In the genomic region with DNA sequence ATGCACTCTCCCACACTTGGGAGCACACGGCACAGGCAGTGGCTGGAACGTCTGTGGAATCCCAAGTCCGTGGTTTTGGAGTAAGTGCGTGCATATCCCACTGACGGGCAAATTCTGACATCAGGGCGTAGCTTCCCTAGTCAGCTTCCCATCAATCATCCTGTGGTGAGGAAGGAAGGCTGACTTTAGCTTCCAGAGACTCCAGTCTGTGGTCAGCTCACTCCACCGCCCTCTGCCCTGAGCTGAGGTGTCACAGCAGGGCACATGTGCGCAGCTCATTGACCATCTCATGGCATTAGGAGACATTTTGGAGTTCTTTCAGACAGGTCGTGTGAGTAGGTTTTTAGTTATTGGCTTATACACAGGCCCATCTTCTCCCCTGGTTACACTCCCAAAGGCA, we compare ENCODE assay signal across 37 mouse cellular contexts. TPM values are rescaled to one million over a fixed set of nuclear protein-coding genes. Genes with fewer than 3 reads are reported as not detected.
DNase-seq lines count a peak whose midpoint lies in the region; ATAC-seq and TF ChIP-seq lines count a peak whose summit lies in the region.
"Had no signal": no experiment of that assay in that cellular context is flagged by ENCODE, and none has a peak within 500 bp of the region (broad histone marks: within the 10 kb centered on the region; RNA-seq: fewer than 3 reads in every experiment).

No protein-coding gene starts in this region.

- 16% methylated on average over 9 of the region's 9 CpGs for WGBS in kidney, postnatal 0 days

- TF ChIP-seq CTCF in kidney, postnatal 0 days (IDR thresholded peaks at IDR 0.05; ENCODE audit: low read depth): no peak
- TF ChIP-seq CTCF in Patski (IDR thresholded peaks at IDR 0.05): no peak

- H3K4me1 ChIP-seq in kidney, postnatal 0 days (replicated peaks; ENCODE audit: insufficient read depth, low read length): no peaks in the 10 kb centered on the region
- H3K4me1 ChIP-seq: heart, embryonic 10.5 days; heart, embryonic 13.5 days; intestine, embryonic 15.5 days had no signal

- peak; percentile 5 for DNase-seq in kidney, postnatal 0 days (ENCODE audit: low spot score)
- no peak for DNase-seq in kidney, adult 11 months
- DNase-seq in 3T3-L1 (ENCODE audit: low read depth, low spot score) (peak; percentile 86), Patski (ENCODE audit: low read depth, low spot score) (peak; percentile 34)
- no peak for DNase-seq in heart, adult 11 months
- DNase-seq in layer of hippocampus, postnatal 10 days (ENCODE audit: low spot score in 2 of 2): no peak
- DNase-seq: adrenal gland, postnatal 10 days; adrenal gland, postnatal 36 days; B cell, adult 2 months; cerebellum, adult 18-20 months; cerebellum, adult 9-11 months; cerebellum, postnatal 36 days; embryo, embryonic 11 days; forebrain, postnatal 0 days; gastrocnemius, adult 2 months; gastrocnemius, postnatal 14 days; heart, adult 2 months; kidney, adult 18-20 months had no signal

- ATAC-seq in kidney, postnatal 0 days (replicated peaks; ENCODE audit: low FRiP score, low read depth): no peak
- peak; percentile 69 for ATAC-seq in Patski
- ATAC-seq: activated CD4-positive, CD25-positive, alpha-beta regulatory T cell, adult 4 months; CD4-positive, CD25-positive, alpha-beta regulatory T cell, adult 4 months; forebrain, embryonic 14.5 days; forebrain, postnatal 0 days; hindbrain, embryonic 16.5 days; intestine, embryonic 15.5 days had no signal

- no peak overlapping the region for H3K9ac ChIP-seq in kidney, postnatal 0 days (ENCODE audit: low read depth, low read length)
- H3K9ac ChIP-seq: embryonic facial prominence, embryonic 15.5 days; forebrain, postnatal 0 days; heart, embryonic 13.5 days; hindbrain, embryonic 13.5 days; intestine, embryonic 15.5 days had no signal

- H3K4me3 ChIP-seq in kidney, postnatal 0 days (replicated peaks; ENCODE audit: low read depth, low read length): no peak overlapping the region
- H3K4me3 ChIP-seq: embryonic facial prominence, embryonic 15.5 days; gastrocnemius, adult 2 months; heart, adult 2 months; heart, embryonic 10.5 days; heart, embryonic 13.5 days; hindbrain, embryonic 13.5 days; intestine, embryonic 15.5 days had no signal

- CTCF ChIA-PET in Patski (lab: Charles Lee): no interaction called here

- in situ Hi-C loops in Patski (cut with MboI; ENCODE audit: low pct_unique_long_range_greater_than_20kb): no loop called here

- H3K9me3 ChIP-seq in kidney, postnatal 0 days (replicated peaks; ENCODE audit: low read length): no peaks in the 10 kb centered on the region
- H3K9me3 ChIP-seq: embryonic facial prominence, embryonic 15.5 days; heart, embryonic 10.5 days; heart, embryonic 13.5 days; hindbrain, embryonic 13.5 days; intestine, embryonic 15.5 days had no signal

- H3K4me2 ChIP-seq in kidney, postnatal 0 days (ENCODE audit: low read length): no peak overlapping the region
- H3K4me2 ChIP-seq: embryonic facial prominence, embryonic 15.5 days; heart, embryonic 13.5 days; hindbrain, embryonic 13.5 days; intestine, embryonic 15.5 days had no signal

- no peaks in the 10 kb centered on the region for H3K36me3 ChIP-seq in kidney, postnatal 0 days (ENCODE audit: insufficient read depth, low read length)
- H3K36me3 ChIP-seq: embryonic facial prominence, embryonic 15.5 days; heart, embryonic 10.5 days; heart, embryonic 13.5 days; hindbrain, embryonic 13.5 days; intestine, embryonic 15.5 days had no signal

- POLR2A ChIA-PET in Patski (lab: Charles Lee): no interaction called here

- H3K27ac ChIP-seq in kidney, postnatal 0 days: no peak overlapping the region
- H3K27ac ChIP-seq: embryonic facial prominence, embryonic 15.5 days; gastrocnemius, adult 2 months; heart, adult 2 months; heart, embryonic 10.5 days; heart, embryonic 13.5 days; hindbrain, embryonic 13.5 days; intestine, embryonic 15.5 days had no signal

- no peaks in the 10 kb centered on the region for H3K27me3 ChIP-seq in kidney, postnatal 0 days (ENCODE audit: insufficient read depth, low read length)
- no peaks in the 10 kb centered on the region for H3K27me3 ChIP-seq in Patski
- H3K27me3 ChIP-seq: embryonic facial prominence, embryonic 15.5 days; heart, embryonic 13.5 days; hindbrain, embryonic 13.5 days; intestine, embryonic 15.5 days had no signal

RNA-seq across cellular contexts. Expression of a gene that starts 34.6 kb away (rescaled TPM):
- 0.12 TPM in 1 of 2 replicates, not detected in the other for polyA plus RNA-seq in kidney, postnatal 0 days (2015; fragmentation: Nextera tagmentation; extraction: Ambion mirVana)
- polyA plus RNA-seq in Patski (2021): 0.04 TPM
- total RNA-seq in layer of hippocampus, postnatal 10 days (2021): 10 to 100 TPM; 15.0 to 20.9 TPM
- total RNA-seq: gastrocnemius, adult 2 months; hematopoietic stem cell, adult 5-6 weeks; MEL had no signal
- polyA plus RNA-seq: CD4-positive, CD25-positive, alpha-beta regulatory T cell, adult 4 months had no signal

RNA-seq across cellular contexts. Expression of a gene that starts 56.6 kb away (rescaled TPM):
- polyA plus RNA-seq in kidney, postnatal 0 days (2015; fragmentation: Nextera tagmentation; extraction: Ambion mirVana): not detected in 2 replicates
- polyA plus RNA-seq in Patski (2021): not detected
- not detected for total RNA-seq in layer of hippocampus, postnatal 10 days (2021)
- total RNA-seq: adrenal gland, adult 18-20 months; adrenal gland, postnatal 10 days; adrenal gland, postnatal 36 days; forebrain, postnatal 0 days; gastrocnemius, adult 2 months; gastrocnemius, postnatal 14 days; gastrocnemius, postnatal 4 days; heart, adult 2 months; heart, postnatal 25 days; hematopoietic stem cell, adult 5-6 weeks; MEL had no signal
- polyA plus RNA-seq: activated CD4-positive, CD25-positive, alpha-beta regulatory T cell, adult 4 months; CD4-positive, CD25-positive, alpha-beta regulatory T cell, adult 4 months; cortical plate, adult 2 months; embryonic facial prominence, embryonic 11.5 days; embryonic facial prominence, embryonic 15.5 days; forebrain, embryonic 11.5 days; forebrain, embryonic 14.5 days; forebrain, postnatal 0 days; frontal cortex, adult 2 months; heart, embryonic 10.5 days; heart, embryonic 13.5 days; heart, embryonic 16.5 days; hindbrain, embryonic 13.5 days; hindbrain, embryonic 16.5 days; intestine, embryonic 15.5 days had no signal

Comparison
In these comparisons a context has a peak if more than half of its experiments do, and no peak if none do; other contexts are left out.
1. DNase-seq: peak in kidney, postnatal 0 days (single experiment), 3T3-L1 (single experiment) and Patski (single experiment); none in kidney, adult 11 months (single experiment), heart, adult 11 months (single experiment) and layer of hippocampus, postnatal 10 days (0 of 2).